Mouse (Mus musculus): ENCODE measurements around the gene Abhd17a.

GRCm38 (mm10) chr10:80623457-80624191 is 33.5 kb upstream of the Abhd17a start:
- TF ChIP-seq EP300 (IDR thresholded peaks at IDR 0.05; ENCODE audit: low read depth): no peak
- TF ChIP-seq CTCF (IDR thresholded peaks at IDR 0.05; ENCODE audit: low read depth): no peak; the same call in 1 of the 2 replicates

Data from liver, postnatal 0 days (tissue).